Mouse (Mus musculus): ENCODE data around the gene Sec14l5.

Gene Sec14l5

DNA sequence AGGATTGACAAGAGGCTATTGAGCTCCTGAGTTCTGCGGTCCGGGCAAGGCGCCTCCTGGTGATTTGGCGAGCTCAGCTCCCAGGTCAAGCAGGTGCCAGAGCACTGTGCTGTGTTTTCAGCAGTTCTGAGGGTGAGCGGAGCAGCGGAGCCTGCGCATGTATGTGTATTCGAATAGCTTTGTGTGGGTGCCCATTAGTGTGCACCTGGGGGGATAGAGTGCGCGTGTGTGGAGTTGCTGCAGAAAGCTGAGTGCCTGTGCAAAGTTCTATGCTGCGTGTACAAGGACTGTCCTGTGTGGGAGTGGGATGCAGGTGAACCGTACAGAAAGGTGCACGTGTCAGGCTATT lies at the start of gene Sec14l5:
Sec14l5 (plus strand) TSS at position 73 of the 349 bp plus-strand sequence.
- no peak for DNase-seq

GRCm38 (mm10) chr16:5101000-5101399 lies 45.9 kb upstream of the Sec14l5 start:
- DNase-seq = no peak

- DNase-seq = no peak
Measured at GRCm38 (mm10) chr16:5109877-5110276, 37.0 kb upstream of the Sec14l5 start.

DNA sequence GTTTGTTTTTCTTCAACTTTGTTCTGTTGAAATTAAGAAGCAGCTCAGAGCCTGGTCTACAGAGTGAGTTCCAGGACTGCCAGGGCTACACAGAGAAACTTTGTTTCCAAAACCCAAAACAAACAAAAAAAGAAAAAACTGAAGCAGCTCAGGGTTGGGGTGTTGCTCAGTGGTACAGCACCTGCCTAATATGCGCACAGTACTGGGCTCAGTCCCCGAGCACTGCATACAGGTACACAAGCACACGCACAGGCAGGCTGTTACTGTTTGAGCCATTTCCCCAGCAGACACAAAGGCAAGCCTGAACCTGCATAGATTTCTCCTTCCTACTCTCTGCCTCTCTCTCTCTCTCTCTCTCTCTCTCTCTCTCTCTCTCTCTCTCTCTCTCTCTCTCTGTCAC lies 35.9 kb upstream of the Sec14l5 start:
- DNase-seq = no peak

DNA sequence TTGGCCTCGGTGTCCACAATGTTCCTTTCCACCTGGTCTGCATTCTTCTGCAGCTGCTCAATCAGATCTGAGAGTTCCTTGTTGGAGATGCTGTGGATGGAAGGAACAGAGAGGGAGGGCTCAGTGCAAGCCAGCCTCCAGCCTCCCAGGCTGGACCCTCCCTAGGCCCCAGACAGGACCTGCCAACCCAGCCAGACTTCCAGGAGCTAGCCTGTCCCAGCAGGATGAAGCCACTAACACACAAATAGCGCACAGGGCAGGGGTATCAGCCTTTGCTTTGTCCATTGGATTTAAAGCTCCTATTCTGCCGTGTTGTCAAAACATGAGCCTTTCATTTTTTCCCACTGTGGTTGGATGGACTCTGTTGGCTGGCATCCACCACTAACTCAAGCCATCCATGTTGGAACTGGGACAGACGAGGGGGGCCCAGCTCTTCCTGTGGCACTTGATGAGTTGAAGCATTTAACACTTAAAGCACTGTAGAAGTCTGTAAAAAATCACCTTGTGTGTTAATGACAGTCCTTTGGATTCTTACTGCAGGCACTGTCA lies 33.8 kb upstream of the Sec14l5 start:
- DNase-seq = no peak

DNA sequence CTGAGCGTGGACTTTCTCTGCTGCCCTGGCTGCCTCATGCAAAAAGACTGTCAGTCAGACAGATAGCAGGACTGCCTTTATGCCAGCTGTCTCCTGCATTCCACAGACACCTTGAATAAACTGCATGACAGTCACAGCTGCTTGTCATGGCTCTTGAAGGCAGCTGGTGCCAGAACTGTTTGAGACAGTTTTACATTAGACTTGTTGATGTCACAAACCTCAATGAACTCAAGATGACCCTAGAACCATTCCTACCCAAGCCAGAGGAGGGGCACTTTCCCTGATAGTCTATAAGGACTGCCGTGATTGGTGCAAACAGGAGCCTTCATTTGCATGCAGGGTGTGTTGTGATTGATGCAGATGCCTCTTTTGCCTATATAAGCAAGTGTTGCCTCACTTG lies 33.3 kb upstream of the Sec14l5 start:
- DNase-seq = no peak

DNA sequence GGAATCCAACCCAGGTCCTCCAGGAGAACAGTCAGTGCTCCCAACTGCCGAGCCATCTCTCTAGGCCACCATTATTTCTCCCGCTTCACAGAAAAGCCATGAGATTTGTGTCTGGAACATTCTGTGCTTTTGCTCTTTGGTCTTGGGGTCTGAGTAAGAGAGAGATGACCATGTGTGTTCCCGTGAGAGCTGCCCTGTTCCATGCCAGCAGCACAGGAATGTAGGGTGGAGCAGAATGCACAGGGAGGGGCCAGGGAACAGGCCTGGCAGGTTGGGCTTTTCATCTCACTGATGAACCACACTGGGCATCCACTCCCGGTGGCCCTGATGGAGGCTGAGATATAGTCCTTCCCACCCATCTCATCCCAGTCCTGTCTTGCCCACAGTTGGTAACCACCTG lies 27.5 kb upstream of the Sec14l5 start:
- no peak for DNase-seq

DNA sequence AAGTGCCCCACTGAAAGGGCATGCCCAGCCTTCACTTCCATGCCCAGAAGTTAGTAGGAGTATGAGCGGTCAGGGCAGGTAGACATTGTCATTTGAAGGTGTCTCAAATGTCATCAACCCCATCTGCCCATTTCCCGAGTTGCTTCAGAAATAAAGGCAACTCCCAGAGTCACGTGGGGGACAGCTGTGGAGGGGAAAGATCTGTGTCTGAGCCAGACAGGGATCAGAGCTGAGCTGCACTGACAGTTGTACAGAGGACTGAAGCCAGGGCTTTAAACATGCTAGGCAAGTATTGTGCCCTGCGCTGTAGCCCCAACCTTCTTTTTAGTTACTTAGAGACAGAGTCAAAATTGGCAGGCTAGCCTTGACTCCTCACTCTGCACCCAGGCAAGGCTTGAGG lies 27.1 kb upstream of the Sec14l5 start:
- DNase-seq = no peak

DNA sequence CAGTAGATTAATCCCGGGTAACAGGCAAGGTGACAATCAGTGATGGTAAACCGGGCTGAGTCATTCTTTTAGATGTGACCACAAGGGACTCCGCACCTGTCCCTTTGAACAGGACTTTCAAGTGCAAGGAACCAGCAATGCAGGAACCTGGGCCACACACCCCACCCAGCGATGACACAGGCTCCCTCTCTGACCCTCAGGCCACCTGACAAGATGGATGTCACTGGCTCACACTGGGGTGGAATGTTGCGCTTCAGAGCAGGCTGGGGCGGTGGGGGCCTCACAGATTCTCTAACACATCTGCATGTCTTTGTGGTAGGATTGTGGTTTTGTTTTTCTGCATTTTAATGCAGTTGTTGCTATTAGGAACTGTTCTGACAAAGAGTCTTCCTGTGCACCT lies 23.4 kb upstream of the Sec14l5 start:
- DNase-seq = no peak

DNA sequence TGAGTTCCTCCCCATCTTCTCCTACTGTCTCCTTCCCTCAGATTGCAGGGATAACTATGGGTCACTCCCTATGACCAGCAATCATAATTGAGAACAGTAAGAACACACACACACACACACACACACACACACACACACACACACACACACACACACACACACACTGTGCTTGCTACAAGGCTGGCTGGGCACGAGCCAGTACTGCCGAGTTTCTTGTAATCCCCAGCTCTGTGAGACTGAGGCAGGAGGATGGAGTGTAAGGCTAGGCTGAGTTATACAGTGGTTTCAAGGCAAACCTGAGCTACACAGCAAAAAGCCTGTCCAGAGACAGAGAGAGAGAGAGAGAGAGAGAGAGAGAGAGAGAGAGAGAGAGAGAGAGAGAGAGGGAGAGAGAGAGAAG lies 16.7 kb upstream of the Sec14l5 start:
- DNase-seq = no peak

- no peak for DNase-seq
Measured at GRCm38 (mm10) chr16:5130766-5131165, 16.1 kb upstream of the Sec14l5 start.

DNA sequence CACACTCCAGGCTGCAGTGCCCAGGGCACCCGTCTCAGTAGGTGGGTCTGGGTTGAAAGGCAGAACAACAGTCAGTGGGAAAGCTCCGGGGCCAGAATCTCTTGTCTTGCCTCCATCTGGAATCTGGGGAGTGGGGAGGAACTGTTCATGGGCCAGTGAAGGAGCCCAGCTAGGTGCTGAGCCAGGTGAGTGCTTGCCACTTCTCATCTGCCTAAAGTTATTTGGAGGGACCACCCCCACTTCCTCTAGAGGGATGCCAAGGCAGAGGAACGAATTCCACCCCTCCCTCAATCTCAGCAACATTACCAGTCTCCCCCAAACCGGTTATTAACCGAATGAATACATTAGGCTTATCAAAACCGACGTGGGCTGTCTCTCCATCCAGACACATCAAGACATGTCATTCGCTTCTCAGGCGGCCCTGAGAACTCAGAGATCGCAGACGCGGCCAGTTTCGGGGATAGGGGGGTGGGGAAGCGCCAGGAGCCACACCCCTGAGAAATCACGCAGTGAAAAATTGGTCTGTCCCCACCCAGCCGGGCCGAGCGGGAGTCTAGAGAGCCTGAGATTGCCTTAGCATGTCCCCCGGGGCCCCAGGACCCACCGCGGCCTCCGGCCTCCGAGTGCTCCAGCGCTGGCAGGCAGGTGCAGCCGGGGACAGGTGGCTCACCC lies 15.5 kb upstream of the Sec14l5 start:
- DNase-seq = no peak

DNA sequence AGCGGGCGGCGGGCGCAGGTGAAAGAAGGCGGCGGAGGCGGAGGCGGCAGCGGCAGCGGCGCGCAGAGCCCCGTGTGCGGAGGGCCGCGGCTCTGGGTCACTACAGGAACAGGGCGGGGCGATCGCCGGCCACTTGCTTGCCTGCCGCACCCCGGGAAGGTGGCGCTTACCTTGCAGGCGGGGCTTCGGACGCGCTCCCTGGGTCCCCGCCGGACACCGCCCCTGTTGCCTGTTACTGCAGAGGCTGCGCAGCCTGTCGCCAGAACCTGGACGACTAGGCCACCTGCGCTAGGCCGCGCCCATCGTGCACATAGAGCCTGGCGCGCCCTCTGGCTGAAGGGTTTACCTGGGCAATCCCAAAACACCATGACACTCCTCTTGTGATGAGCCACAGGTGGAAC lies 14.5 kb upstream of the Sec14l5 start, which contains the start of gene Ppl:
Ppl (minus strand) TSS at position 21 of the 401 bp plus-strand sequence.
- DNase-seq = no peak

DNA sequence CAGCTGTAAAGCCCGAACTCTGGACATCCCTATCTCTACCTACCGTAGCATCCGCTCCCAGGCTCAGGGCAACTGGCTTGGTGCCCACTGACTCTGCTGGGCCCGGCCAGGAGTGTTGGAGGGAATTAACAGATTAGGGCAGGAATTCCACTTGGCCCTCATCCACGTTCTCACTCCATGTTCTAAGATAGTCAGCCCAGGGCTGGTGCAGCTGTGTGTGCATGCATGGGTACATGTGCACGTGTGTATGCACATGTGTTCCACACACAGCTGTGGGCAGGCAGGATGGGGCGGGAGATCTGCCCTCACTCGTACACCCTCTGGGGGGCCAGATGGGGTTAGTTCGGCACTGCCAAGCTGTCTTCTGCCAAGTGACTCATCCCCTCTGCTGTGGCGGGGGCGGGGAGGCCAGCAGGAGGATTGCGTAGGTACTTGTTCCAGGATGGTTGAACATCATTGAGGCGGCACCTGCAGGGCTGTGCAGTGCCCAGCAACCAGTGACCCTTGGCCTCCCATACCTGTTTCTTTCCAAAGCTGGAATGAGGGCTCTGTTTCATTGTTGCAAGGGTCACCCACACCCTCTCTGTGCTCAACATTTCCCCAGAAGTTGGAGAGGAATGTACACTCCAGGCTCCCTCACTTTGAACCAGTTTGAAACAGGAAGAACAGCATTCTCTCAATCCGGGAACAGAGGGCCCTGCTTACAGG lies 12.1 kb upstream of the Sec14l5 start:
- DNase-seq = no peak

DNA sequence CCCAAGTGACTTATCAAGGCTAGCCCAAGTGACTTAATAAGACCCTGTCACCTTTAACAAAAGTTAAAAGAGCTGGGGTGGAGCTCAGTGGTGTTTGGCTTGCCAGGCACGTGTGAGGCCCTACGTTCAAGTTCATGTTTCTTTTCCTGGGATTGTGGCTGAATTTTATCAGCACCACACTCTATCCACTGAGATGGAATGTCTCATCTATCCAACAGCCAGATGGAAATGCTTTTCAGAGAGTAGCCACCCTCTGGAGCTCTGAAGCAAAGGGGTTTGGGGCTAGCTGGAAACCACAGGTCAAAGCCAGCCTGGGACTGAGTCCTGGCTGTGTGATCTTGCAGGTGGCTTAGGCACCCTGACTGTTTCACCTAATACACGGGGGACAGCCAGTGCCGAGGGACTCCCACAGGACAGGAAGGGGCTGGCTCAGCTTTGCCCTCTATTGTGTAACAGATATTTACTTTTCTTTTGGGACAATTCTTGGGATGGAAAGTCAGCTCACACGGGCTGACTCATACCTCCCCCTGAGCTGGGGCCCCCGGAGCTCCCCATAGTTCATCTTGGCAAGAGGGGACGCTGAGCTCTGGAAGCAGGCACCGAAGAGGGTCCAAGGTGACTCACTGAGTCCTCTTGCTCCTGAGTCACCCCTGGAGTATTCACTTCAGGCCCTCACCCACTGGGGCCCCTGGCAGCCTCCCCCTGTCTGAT lies 11.2 kb upstream of the Sec14l5 start:
- no peak for DNase-seq

DNA sequence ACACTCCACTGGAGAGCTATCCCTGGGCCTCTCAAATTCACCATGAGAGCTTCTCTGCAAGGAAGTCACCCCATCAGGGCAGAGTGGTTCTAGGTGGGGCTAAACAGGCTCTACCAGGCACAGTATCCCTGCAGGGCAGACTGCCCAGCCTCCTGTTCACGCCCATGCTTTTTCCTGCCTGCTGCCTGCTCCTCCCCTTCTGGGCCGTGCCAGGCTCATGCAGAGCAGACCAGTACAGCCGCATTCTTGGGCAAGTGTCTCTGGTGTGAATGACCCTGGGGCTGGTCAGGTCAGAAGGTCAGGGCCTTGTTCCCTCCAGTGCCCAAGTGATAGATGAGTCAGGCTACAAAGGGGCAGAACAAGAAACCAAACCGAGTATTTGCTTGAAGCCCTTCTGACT lies 10.4 kb upstream of the Sec14l5 start:
- DNase-seq = no peak

DNA sequence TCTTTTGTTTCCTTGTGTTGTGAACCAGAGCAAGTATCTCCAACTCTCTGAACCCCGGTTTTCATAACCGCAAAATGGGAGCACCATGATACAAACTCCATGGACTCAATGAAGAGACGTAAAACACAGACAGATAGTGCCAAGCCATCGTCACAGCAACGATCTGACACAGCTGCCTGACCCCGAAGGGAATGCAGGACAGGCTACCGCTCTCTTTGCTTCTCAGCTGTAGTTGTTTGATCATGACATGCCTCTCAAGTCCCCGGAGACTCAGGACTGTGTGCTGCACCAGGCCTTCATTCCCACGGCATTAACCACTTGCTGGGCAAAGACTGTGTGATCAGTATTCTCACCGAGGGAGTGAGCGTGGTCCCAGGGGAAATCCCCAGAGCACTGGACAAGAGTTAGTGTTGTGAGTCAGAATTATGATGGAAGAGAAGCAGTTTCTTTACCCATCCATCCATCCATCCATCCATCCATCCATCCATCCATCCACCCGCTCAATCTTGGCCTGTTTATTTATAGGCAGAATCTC lies 9.8 kb upstream of the Sec14l5 start:
- DNase-seq = no peak

- DNase-seq = no peak
Measured at GRCm38 (mm10) chr16:5139741-5140140, 7.2 kb upstream of the Sec14l5 start.

- peak; percentile 77 for DNase-seq
Measured at GRCm38 (mm10) chr16:5145570-5145969, 1.3 kb upstream of the Sec14l5 start.

- DNase-seq = no peak
Measured at GRCm38 (mm10) chr16:5146367-5147036, 407 bp upstream of the Sec14l5 start.

DNA sequence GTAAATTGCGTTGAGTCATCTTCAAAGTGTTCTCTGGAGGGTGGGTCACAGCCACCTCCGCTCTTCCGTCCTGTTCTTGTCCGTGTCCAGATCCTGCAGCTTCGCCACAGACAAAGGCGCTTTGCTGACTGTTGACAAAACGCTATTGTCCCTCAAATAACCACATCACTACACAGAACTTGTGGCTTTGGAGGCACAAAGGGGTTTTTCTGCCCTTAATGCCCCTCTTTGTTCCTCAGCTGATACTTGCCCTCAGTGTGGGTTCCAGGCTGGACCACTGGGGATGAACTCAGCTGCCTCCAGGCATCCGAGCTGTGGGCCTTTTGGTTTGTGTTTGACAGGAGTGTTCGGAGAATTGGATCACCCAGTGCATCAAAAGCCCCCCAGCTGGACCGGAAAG lies 3.6 kb downstream of the Sec14l5 start:
- no peak for DNase-seq

- DNase-seq = no peak
Measured at GRCm38 (mm10) chr16:5153299-5154026, 6.6 kb downstream of the Sec14l5 start.

Data from right cerebral cortex, postnatal 4 days (tissue).